Mouse (Mus musculus) thymus, postnatal 4 days (tissue): ENCODE measurements at regions not wholly inside any gene's neighbourhood (a gene's known extent, or its start where the extent isn't known, plus 50 kb on each side); places are given as distances from the start of the nearest gene placed in this dataset.

Experiments
- DNase-seq: peaks from one replicate; pipeline ENCODE4 v3.0.0; 2021

- no peak for DNase-seq
Observed at GRCm38 (mm10) chr15:56128029-56128428, 1349.4 kb downstream of the Slc22a22 start.

GRCm38 (mm10) chr15:56119287-56120065 is 1357.9 kb downstream of the Slc22a22 start:
- DNase-seq = no peak

- DNase-seq = no peak
Observed at GRCm38 (mm10) chr15:56108313-56108712, 1369.1 kb downstream of the Slc22a22 start.

GRCm38 (mm10) chr15:56107719-56108118 is 1369.7 kb downstream of the Slc22a22 start:
- DNase-seq = no peak

GRCm38 (mm10) chr15:56100133-56100735 is 1377.2 kb downstream of the Slc22a22 start:
- DNase-seq = no peak

- no peak for DNase-seq
Observed at GRCm38 (mm10) chr15:56077838-56078567, 1399.4 kb downstream of the Slc22a22 start.

- no peak for DNase-seq
Observed at GRCm38 (mm10) chr15:56077081-56077480, 1400.3 kb downstream of the Slc22a22 start.

GRCm38 (mm10) chr15:56076680-56077079 is 1400.7 kb downstream of the Slc22a22 start:
- no peak for DNase-seq

- no peak for DNase-seq
Observed at GRCm38 (mm10) chr15:56069511-56069910, 1407.9 kb downstream of the Slc22a22 start.

- no peak for DNase-seq
Observed at GRCm38 (mm10) chr15:56067214-56067613, 1410.2 kb downstream of the Slc22a22 start.

- DNase-seq = no peak
Observed at GRCm38 (mm10) chr15:56066540-56066939, 1410.9 kb downstream of the Slc22a22 start.

GRCm38 (mm10) chr15:56065872-56066534 is 1411.4 kb downstream of the Slc22a22 start:
- DNase-seq = no peak

GRCm38 (mm10) chr15:56062576-56062975 is 1414.8 kb downstream of the Slc22a22 start:
- no peak for DNase-seq

- no peak for DNase-seq
Observed at GRCm38 (mm10) chr15:56061326-56061725, 1416.1 kb downstream of the Slc22a22 start.

GRCm38 (mm10) chr15:56050716-56051115 is 1426.7 kb downstream of the Slc22a22 start:
- no peak for DNase-seq

- no peak for DNase-seq
Observed at GRCm38 (mm10) chr15:56047832-56048231, 1429.6 kb downstream of the Slc22a22 start.

GRCm38 (mm10) chr15:56046679-56047532 is 1430.5 kb downstream of the Slc22a22 start:
- DNase-seq = peak; percentile 78

- DNase-seq = no peak
Observed at GRCm38 (mm10) chr15:56045510-56046245, 1431.7 kb downstream of the Slc22a22 start.

GRCm38 (mm10) chr15:56043282-56043681 is 1434.1 kb downstream of the Slc22a22 start:
- DNase-seq = no peak

GRCm38 (mm10) chr15:56042449-56042848 is 1435.0 kb downstream of the Slc22a22 start:
- DNase-seq = no peak

GRCm38 (mm10) chr15:56030007-56030406 is 1447.4 kb downstream of the Slc22a22 start:
- DNase-seq = no peak
